Mouse (Mus musculus): ENCODE data around the gene Casp3. TPM values are rescaled to one million over a fixed set of nuclear protein-coding genes. Genes with fewer than 3 reads are reported as not detected.

Casp3 gene
- polyA plus RNA-seq, 1 experiment from 2014 or later = 149 TPM

DNA sequence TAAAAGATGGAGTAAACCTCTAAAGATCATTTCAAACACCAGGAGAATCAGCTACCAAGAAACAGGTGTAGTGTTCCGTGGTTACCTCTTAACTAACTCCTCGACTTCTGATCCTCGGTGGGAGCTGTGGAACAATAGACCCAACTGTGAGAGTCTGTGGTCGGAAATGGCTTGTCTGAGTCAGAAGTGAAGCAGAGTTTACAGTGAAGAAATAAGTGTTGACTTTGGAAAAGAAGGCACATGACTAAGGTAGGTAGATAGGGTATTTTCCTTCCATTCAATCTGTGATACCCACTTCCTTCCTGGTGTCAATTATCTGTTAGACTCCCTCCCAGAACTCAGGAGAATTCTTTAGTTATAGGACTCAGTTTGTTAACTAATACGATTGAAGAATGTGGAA lies 24.2 kb downstream of the Casp3 start:
- H3K4me3 ChIP-seq = no peak overlapping the region
- H3K36me3 ChIP-seq (replicated peaks) = peaks cover 61% of the 10 kb centered on the region
- H3K9me3 ChIP-seq = no peaks in the 10 kb centered on the region
- DNase-seq (ENCODE audit: low spot score) = no peak
- WGBS = 90% methylated on average over 5 of the region's 5 CpGs
- no peak overlapping the region for H3K27ac ChIP-seq (replicated peaks)
- no peaks in the 10 kb centered on the region for H3K27me3 ChIP-seq (replicated peaks; ENCODE audit: low read depth, poor library complexity, severe bottlenecking)
- H3K4me1 ChIP-seq = no peaks in the 10 kb centered on the region

DNA sequence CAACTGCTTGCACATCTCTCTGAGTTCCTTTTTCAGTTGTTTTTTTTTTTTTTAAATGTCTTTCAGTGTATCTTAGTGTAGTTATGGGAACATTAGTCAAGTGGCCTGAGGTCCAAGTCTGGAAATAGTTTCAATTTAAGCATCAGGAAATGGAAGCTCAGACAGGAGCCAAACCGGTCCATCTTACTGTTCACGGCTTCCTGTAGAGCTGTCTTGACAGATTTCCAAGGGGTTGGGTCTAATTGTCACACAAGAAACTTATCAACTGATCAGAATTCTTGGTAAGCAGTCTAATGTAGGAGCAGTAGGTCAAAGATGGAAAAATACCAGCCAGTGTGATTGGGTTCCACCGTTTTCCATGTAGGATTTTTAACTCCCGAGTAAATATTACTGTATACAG lies 31.3 kb downstream of the Casp3 start:
- Histone ChIP-seq H3K4me3 (no peak overlapping the region), H3K27ac (replicated peaks) (no peak overlapping the region), H3K9me3 (no peaks in the 10 kb centered on the region), H3K36me3 (replicated peaks) (peaks cover 1% of the 10 kb centered on the region), H3K4me1 (0 out of 2 replicates have a peak, but pooled peaks cover 3% of the 10 kb centered on the region), H3K27me3 (replicated peaks; ENCODE audit: low read depth, poor library complexity, severe bottlenecking) (no peaks in the 10 kb centered on the region)
- WGBS = 86% methylated on average over 4 of the region's 4 CpGs
- no peak for DNase-seq (ENCODE audit: low spot score)

DNA sequence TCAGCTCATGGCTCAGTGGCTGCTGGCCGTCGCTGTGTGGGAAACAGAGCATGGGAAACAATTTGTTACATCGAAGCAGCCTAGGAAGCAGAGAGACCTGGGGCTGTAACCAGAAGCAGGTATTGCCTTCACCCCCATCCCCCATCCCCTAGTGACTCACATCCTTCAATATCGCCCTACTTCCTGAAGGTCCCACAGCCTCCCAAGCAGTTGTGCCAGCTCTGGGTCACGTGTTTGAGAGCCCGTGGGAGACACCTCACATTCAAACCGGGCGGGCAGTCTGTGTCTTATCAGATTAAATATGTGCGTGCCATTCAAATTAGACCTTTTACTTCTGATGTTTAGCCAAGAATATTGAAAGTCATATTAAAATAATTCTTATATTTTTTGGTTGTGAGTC lies 34.8 kb downstream of the Casp3 start:
- H3K9me3 ChIP-seq = no peaks in the 10 kb centered on the region
- H3K36me3 ChIP-seq (replicated peaks) = no peaks in the 10 kb centered on the region
- no peak for DNase-seq (ENCODE audit: low spot score)
- H3K4me3 ChIP-seq = no peak overlapping the region
- 80% methylated on average over 9 of the region's 9 CpGs for WGBS
- 0 out of 2 replicates have a peak, but pooled peaks cover 3% of the 10 kb centered on the region for H3K4me1 ChIP-seq
- H3K27ac ChIP-seq (replicated peaks) = no peak overlapping the region
- no peaks in the 10 kb centered on the region for H3K27me3 ChIP-seq (replicated peaks; ENCODE audit: low read depth, poor library complexity, severe bottlenecking)

DNA sequence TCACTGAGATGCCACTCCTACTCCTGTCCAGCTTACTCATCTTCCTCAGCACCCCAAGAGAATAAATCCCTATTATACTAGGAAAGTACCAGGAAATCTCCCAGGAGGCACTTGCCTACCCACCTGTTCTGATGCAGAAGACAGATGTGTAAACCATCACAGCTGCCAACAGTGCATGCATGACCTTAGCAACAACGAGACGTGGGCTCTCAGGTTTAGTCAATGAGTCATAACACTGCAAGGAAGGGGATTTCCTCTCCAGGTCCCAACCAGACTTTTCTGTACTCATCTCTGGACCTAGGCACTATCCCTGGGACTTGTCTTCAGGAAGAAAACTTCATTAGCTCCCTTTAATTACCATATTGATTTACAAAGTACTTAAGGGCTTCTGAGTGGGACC lies 38.8 kb downstream of the Casp3 start:
- no peaks in the 10 kb centered on the region for H3K9me3 ChIP-seq
- no peak overlapping the region for H3K27ac ChIP-seq (replicated peaks)
- WGBS = 90% methylated on average over 2 of the region's 2 CpGs
- H3K36me3 ChIP-seq (replicated peaks) = no peaks in the 10 kb centered on the region
- H3K4me3 ChIP-seq = no peak overlapping the region
- H3K27me3 ChIP-seq (replicated peaks; ENCODE audit: low read depth, poor library complexity, severe bottlenecking) = no peaks in the 10 kb centered on the region
- no peak for DNase-seq (ENCODE audit: low spot score)
- H3K4me1 ChIP-seq = 0 out of 2 replicates have a peak, but pooled peaks cover 3% of the 10 kb centered on the region

DNA sequence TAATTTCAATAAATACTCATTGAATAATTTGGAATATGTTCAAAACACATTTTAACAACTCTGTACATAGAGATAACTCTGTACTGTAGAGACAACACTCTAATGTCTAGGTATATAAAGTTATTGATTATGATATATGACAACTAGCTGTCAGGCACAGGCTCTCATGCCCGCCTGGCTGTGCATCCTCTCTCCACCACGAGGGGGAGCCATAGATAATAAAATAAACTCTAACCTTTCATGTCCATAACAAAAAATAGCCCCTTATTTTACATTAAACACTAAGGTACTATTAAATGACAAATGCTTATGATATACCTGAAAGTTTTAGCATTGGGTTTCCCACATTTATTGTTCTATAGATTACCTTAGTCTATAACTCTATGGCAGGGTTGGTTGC lies 54.4 kb downstream of the Casp3 start:
- Histone ChIP-seq H3K27me3 (replicated peaks; ENCODE audit: low read depth, poor library complexity, severe bottlenecking) (no peaks in the 10 kb centered on the region), H3K36me3 (replicated peaks) (no peaks in the 10 kb centered on the region), H3K27ac (replicated peaks) (no peak overlapping the region), H3K4me3 (no peak overlapping the region), H3K4me1 (no peaks in the 10 kb centered on the region), H3K9me3 (0 out of 2 replicates have a peak, but pooled peaks cover 6% of the 10 kb centered on the region)
- WGBS = under 1% methylated on average over 2 of the region's 2 CpGs
- peak; percentile 50 for DNase-seq (ENCODE audit: low spot score)

DNA sequence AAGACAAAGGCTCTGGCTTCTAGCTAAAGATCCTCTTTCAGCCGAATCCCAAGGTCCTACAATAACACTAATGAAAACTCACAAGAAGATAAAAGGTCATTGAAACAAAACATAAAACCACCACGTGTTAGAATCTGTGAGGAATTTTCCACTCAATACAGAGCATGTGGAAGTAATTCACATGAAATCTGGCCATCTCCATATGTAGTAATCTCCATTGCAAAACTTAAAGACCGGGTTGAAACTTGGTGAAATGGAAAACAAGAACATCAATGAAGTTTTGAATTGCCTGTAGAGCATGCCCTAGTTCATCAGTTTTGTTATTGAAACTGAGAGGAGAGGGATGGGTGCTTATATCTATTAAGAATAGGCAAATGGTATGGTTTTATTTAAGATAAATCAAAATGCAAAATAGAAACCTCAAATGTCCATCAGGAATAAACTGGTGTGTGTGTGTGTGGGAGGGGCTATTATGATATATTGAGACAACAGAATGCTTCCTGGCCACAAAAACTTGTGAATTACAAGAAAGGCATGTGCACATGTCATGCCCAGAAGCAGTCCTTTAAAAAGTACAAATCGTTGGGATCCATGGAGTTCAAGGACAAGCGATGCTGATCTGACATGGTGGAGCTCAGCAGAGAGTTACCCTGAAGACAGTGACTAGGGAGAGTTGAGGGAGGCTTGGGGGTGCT lies 63.7 kb downstream of the Casp3 start:
- DNase-seq (ENCODE audit: low spot score) = no peak
- 60% methylated on average over 5 of the region's 5 CpGs for WGBS
- Histone ChIP-seq H3K4me3 (no peak overlapping the region), H3K4me1 (no peaks in the 10 kb centered on the region), H3K27ac (replicated peaks) (no peak overlapping the region), H3K27me3 (replicated peaks; ENCODE audit: low read depth, poor library complexity, severe bottlenecking) (no peaks in the 10 kb centered on the region), H3K9me3 (peaks cover 4% of the 10 kb centered on the region; the same call in 1 of the 2 replicates), H3K36me3 (replicated peaks) (no peaks in the 10 kb centered on the region)

DNA sequence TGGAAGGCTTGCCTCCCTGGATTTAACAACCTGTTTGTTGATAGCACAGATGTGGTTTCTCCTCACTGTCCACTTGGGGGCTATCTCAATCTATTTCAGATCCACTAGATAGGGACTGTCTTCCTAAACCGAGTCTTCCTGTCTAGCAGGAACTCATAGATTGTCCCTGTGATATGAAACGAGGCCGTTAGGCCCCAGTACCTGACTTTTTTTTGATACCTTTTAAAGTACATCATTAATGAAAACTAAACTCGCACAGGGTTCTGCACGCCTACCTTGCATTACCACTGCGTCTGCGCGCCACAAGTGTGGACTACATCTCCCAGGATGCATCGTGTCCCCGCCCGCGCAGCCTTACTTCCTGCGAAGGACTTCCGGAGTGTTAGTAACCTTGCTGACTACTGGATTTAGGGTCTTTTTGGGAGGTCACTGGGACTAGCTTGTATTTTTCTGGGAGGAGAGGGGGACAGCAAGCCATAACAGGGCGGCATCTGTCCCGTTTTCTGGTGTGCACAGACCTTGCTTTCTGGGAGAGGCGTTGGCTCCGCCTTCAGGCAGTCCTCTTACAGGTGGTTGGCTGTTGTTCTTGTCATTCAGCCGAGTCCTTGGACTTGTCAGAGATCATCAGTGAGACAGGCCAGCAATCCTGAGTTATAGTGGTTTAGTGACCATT lies 69.7 kb downstream of the Casp3 start:
- Histone ChIP-seq H3K4me1 (peaks cover 12% of the 10 kb centered on the region), H3K9me3 (no peaks in the 10 kb centered on the region), H3K36me3 (replicated peaks) (no peaks in the 10 kb centered on the region), H3K27me3 (replicated peaks; ENCODE audit: low read depth, poor library complexity, severe bottlenecking) (no peaks in the 10 kb centered on the region), H3K4me3 (peak overlapping the region; percentile 69), H3K27ac (replicated peaks) (peak overlapping the region; percentile 97)
- under 1% methylated on average over 19 of the region's 19 CpGs for WGBS
- peak; percentile 91 for DNase-seq (ENCODE audit: low spot score)

Other genes with a start within 250 kb of the Casp3 start
- 8.0 and 8.7 TPM in 2 replicates for gene Acsl1, start 146.3 kb upstream of the Casp3 start, polyA plus RNA-seq (2016; fragmentation: Nextera tagmentation; extraction: Ambion mirVana)
- gene Cenpu, start 65.3 kb upstream of the Casp3 start, polyA plus RNA-seq (2016; fragmentation: Nextera tagmentation; extraction: Ambion mirVana) = 30.0 and 30.7 TPM in 2 replicates
- 8.3 and 10.0 TPM in 2 replicates for gene Primpol, start 79 bp upstream of the Casp3 start, polyA plus RNA-seq (2016; fragmentation: Nextera tagmentation; extraction: Ambion mirVana)
- gene Irf2, start 122.4 kb downstream of the Casp3 start, polyA plus RNA-seq (2016; fragmentation: Nextera tagmentation; extraction: Ambion mirVana) = 9.7 TPM in 2 replicates

Data from embryonic facial prominence, embryonic 10.5 days (tissue).